22 mouse cellular contexts compared by ENCODE assay signal in the genomic region with DNA sequence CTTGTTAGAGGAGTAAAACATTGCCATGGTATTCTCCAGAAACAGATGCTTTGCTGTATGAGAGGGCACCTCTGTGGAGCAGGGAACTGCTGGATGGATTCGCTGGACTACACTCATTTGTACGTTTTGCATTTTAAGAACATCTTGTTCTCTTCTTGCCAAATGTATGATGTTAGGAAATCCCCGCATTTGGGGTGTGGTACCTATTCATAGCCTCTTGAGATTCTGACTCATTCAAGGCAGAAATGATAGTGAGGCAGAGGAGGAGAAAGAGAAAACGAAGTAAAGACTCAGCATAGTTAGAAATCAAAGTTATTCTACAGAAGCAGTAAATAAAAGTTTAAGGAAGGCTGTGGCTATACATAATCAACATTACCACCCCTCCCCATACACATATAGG.
DNase-seq lines count a peak whose midpoint lies in the region; ATAC-seq lines count a peak whose summit lies in the region.
"Had no signal": no experiment of that assay in that cellular context is flagged by ENCODE, and none has a peak within 500 bp of the region (broad histone marks: within the 10 kb centered on the region; RNA-seq: fewer than 3 reads in every experiment).

No protein-coding gene starts in this region.

- no peak for DNase-seq in frontal cortex, postnatal 36 days (ENCODE audit: low spot score in 2 of 2)
- DNase-seq in CD4-positive, CD25-positive, alpha-beta regulatory T cell, adult 2 months (ENCODE audit: low read depth, low spot score): peak; percentile 21
- DNase-seq in brain, adult 2 months (ENCODE audit: low read depth, low spot score): peak; percentile 67
- DNase-seq in skeletal muscle tissue, adult 2 months (ENCODE audit: low read depth, low spot score): peak; percentile 40
- DNase-seq in testis, postnatal 10 days (ENCODE audit: low spot score): no peak
- DNase-seq in kidney, postnatal 10 days: no peak
- DNase-seq: adrenal gland, postnatal 14 days; cerebellum, adult 11-12 months; cerebellum, adult 9-11 months; gastrocnemius, postnatal 14 days; heart, adult 11 months; heart, postnatal 4 days; kidney, adult 11 months; layer of hippocampus, adult 9-11 months; liver; lung, embryonic 14.5 days; lung, postnatal 14 days; right cerebral cortex, postnatal 4 days had no signal

- ATAC-seq in frontal cortex, adult (ENCODE audit: low TSS enrichment): peak; percentile 71
- ATAC-seq: forebrain, embryonic 16.5 days; midbrain, embryonic 16.5 days; Patski had no signal

Comparison
In these comparisons a context has a peak if more than half of its experiments do, and no peak if none do; other contexts are left out.
1. DNase-seq: peak in CD4-positive, CD25-positive, alpha-beta regulatory T cell, adult 2 months (single experiment), brain, adult 2 months (single experiment) and skeletal muscle tissue, adult 2 months (single experiment); none in frontal cortex, postnatal 36 days (0 of 2), testis, postnatal 10 days (single experiment) and kidney, postnatal 10 days (single experiment).